Mouse (Mus musculus) bone marrow, adult 2 months (tissue): ENCODE results near the gene Muc2. TPM values are rescaled to one million over a fixed set of nuclear protein-coding genes. Genes with fewer than 3 reads are reported as not detected.

Experiments
- H3K27ac ChIP-seq: fragments of 200-500 bp; 2 replicates; pipeline ENCODE4 v1.5.1; 2012; ENCODE audit warnings: low read depth, mild to moderate bottlenecking, control low read depth, inconsistent platforms, low read length; ENCODE audit not compliant: control insufficient read depth, poor library complexity, insufficient read depth
- H3K4me1 ChIP-seq: fragments of 200-500 bp; 2 replicates; pipeline ENCODE4 v1.6.1; 2011; ENCODE audit warnings: low read length; ENCODE audit not compliant: control insufficient read depth, insufficient read depth
- H3K4me3 ChIP-seq: fragments of 200-500 bp; replicated peaks from 2 replicates; pipeline ENCODE3; 2011; ENCODE audit warnings: mild to moderate bottlenecking, low read depth, low read length, control low read depth; ENCODE audit not compliant: control insufficient read depth
- CTCF ChIP-seq: fragments of 200-500 bp; IDR thresholded peaks from 2 replicates; pipeline ENCODE4 v1.5.1; 2011; ENCODE audit warnings: low read length, control low read depth; ENCODE audit not compliant: control insufficient read depth, insufficient read depth
- POLR2A ChIP-seq: fragments of 200-500 bp; IDR thresholded peaks from 2 replicates; pipeline ENCODE4 v1.6.1; 2011; ENCODE audit warnings: low read depth, mild to moderate bottlenecking, control low read depth, low read length, borderline replicate concordance; ENCODE audit not compliant: control insufficient read depth
- WGBS: fragments of 180-500 bp; shearing (Covaris S2); methylation state at CpG from one replicate; pipeline ENCODE4 v1.1.7; 2018; 5-methylcytosine and 5-hydroxymethylcytosine counted together
- polyA plus RNA-seq: library from polyadenylated mRNA; stranded (reverse); fragments of >200 nt; gene quantifications from 2 replicates; pipeline ENCODE4 v1.2.4, GENCODE M21; 2011; ENCODE audit warnings: low replicate concordance; ENCODE audit not compliant: missing spikeins, insufficient read depth, insufficient read length

Muc2 gene
- polyA plus RNA-seq, 1 experiment, result 0.75 TPM

DNA sequence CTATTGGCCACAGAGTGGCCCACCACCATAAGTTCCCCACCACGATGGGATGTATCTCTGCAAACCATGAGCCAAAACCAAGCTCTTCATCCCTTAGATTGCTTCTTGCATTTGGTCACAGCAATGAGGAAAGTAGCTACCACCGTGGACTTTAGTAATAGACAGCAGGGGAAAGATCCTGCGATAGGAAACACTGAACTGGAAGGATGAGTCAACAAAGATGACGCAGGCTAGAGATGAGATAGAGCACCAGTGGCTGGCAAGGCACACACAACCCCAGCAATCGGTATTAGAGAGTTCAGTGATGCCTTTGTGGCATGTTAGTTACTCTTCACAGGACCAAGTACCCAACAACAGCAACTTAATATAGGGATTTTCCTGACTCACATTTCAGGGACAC is 86.1 kb downstream of the Muc2 start:
- Histone ChIP-seq H3K4me3 (no peak overlapping the region), H3K4me1 (peaks cover 6% of the 10 kb centered on the region; the same call in 1 of the 2 replicates), H3K27ac (no peak overlapping the region)
- TF ChIP-seq POLR2A (no peak), CTCF (no peak)
- 67% methylated on average over 5 of the region's 5 CpGs for WGBS

DNA sequence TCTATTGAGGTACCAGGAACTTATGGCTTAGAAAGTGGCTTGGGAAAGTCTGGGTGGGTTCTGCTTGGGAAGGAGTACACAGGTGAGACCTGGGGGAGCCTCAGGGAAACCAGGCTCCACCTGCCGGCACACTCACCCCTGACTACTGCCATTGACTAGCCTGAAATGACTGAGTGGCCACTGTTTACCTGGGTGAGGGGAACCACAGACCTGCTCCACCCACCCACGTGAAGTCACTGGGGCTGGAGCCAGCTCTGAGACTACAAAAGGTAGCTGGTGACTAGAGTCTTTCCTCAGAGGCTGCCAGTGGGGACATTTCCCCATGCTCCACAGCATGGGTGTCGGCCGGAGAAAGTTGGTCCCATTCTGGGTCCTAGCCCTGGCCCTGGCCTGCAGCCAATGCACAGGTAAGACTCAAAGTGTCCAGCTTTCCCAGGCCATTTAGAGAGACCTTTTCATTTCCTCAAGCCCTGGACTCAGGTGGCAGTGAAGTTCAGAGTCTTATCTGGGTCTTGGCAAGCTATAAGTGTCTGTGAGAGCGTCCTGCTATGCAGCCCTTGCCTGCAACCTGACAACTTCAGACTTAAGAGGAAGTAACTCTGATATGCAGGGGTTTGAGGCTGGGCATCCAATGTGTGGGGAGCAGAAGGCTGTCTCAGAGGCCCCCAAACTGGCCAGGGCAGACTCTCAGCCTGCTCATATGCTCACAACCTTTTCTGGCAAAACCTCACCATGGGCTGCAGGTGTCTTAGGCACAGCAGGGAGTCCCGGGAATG is 98.7 kb downstream of the Muc2 start, which contains the start of gene Muc5ac:
Muc5ac (plus strand) TSS at position 296 of the 776 bp plus-strand sequence.
- no peaks in the 10 kb centered on the region for H3K4me1 ChIP-seq
- TF ChIP-seq POLR2A (no peak), CTCF (no peak)
- WGBS, result 69% methylated on average over 6 of the region's 6 CpGs
- H3K4me3 ChIP-seq, result no peak within 1 kb of the TSS
- H3K27ac ChIP-seq, result no peak within 1 kb of the TSS

DNA sequence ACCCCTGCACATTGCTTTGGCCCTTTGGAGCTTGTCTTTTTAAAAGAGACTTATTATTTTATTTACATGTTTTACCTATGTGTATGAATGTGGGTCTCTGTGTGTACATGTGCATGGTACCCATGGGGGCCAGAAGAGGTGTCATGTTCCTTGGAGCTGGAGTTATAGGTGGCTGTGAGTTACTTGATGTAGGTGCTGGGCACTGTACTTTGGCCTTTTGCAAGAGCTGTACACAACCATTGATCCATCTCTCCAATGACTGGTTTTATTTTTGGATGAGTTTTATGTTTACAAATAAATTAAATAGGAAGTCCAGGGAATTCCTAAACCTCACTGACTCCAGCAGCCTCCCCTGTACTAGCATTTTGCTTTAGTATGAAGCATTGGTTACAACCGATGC is 104.1 kb downstream of the Muc2 start:
- no peak for TF ChIP-seq CTCF
- TF ChIP-seq POLR2A, result no peak
- H3K4me1 ChIP-seq, result no peaks in the 10 kb centered on the region
- H3K4me3 ChIP-seq, result no peak overlapping the region
- 90% methylated on average over 1 of the region's 1 CpGs for WGBS
- no peak overlapping the region for H3K27ac ChIP-seq

DNA sequence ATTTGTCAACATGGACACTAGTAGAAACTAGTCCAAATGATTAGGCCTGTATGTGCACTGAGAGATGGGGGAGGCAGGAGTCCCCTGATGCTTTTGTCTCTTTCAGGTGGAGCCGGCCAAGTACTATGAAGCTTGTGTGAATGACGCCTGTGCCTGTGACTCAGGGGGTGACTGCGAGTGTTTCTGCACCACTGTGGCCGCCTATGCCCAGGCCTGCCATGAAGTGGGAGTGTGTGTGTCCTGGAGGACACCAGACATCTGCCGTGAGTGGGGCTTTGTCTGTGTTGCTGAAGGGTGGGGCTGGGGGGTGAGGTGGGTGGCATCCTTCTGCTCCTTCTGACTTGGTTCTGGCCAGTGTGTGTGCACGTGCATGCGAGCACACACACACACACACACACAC is 113.1 kb downstream of the Muc2 start:
- TF ChIP-seq POLR2A, result no peak
- 80% methylated on average over 7 of the region's 7 CpGs for WGBS
- no peak overlapping the region for H3K4me3 ChIP-seq

More for the DNA sequence above, 113.1 kb downstream of the Muc2 start:
- Histone ChIP-seq H3K27ac (no peak overlapping the region), H3K4me1 (peaks cover 1% of the 10 kb centered on the region; the same call in 1 of the 2 replicates)

Other genes with a start within 250 kb of the Muc2 start
- gene Pidd1, start 246.3 kb upstream of the Muc2 start, polyA plus RNA-seq, result 19.4 and 39.6 TPM in 2 replicates
- gene Rplp2, start 243.0 kb upstream of the Muc2 start, polyA plus RNA-seq, result 2,580 and 2,615 TPM in 2 replicates
- 14.4 and 21.3 TPM in 2 replicates for gene Pnpla2, start 235.1 kb upstream of the Muc2 start, polyA plus RNA-seq
- gene Cracr2b, start 229.2 kb upstream of the Muc2 start, polyA plus RNA-seq, result 12.4 and 20.7 TPM in 2 replicates
- 22.5 and 34.2 TPM in 2 replicates for gene Cd151, start 222.9 kb upstream of the Muc2 start, polyA plus RNA-seq
- gene Polr2l, start 215.2 kb upstream of the Muc2 start, polyA plus RNA-seq, result 5.0 and 7.9 TPM in 2 replicates
- 13.2 and 16.4 TPM in 2 replicates for gene Tspan4, start 215.1 kb upstream of the Muc2 start, polyA plus RNA-seq
- gene Chid1, start 150.5 kb upstream of the Muc2 start, polyA plus RNA-seq, result 5.5 and 10.9 TPM in 2 replicates
- 38.8 and 59.9 TPM in 2 replicates for gene Ap2a2, start 128.2 kb upstream of the Muc2 start, polyA plus RNA-seq
- 0.25 TPM in 1 of 2 replicates, not detected in the other for gene Muc6, start 35.0 kb upstream of the Muc2 start, polyA plus RNA-seq
- not detected in 2 replicates for gene Muc5ac, start 98.6 kb downstream of the Muc2 start, polyA plus RNA-seq
- not detected in 2 replicates for gene Muc5b, start 148.7 kb downstream of the Muc2 start, polyA plus RNA-seq
- gene Tollip, start 228.2 kb downstream of the Muc2 start, polyA plus RNA-seq, result 19.7 and 30.1 TPM in 2 replicates